Mouse (Mus musculus) left cerebral cortex, adult 2 months (tissue): ENCODE data around the gene Arfip1. TPM values are rescaled to one million over a fixed set of nuclear protein-coding genes. Genes with fewer than 3 reads are reported as not detected.
A peak's percentile ranks its signal among the peaks of the same experiment; 100 is the strongest.

ENCODE experiments used
- DNase-seq, 2 experiments: peaks; one replicate each; pipeline ENCODE4 v3.0.0; 2021 to 2022; ENCODE audit warnings: low spot score in 2 of 2, mixed read lengths in 1 of 2; ENCODE audit errors: extremely low spot score in 1 of 2
- H3K27ac ChIP-seq: fragments of 200-600 bp; 2 replicates; pipeline ENCODE4 v1.8.1; 2022
- H3K4me3 ChIP-seq: fragments of 200-600 bp; 2 replicates; pipeline ENCODE4 v1.8.1; 2022
- CTCF ChIP-seq: fragments of 200-600 bp; IDR thresholded peaks from 2 replicates; pipeline ENCODE4 v1.8.1; 2022; ENCODE audit warnings: antibody characterized with exemption, mild to moderate bottlenecking, moderate library complexity
- intact Hi-C: fragments of 180-260 bp; cut with DNase I; formaldehyde crosslinking; loops from one replicate; pipeline ENCODE4 v1.15.1; 2025
- long read RNA-seq, 2 experiments: library from polyadenylated mRNA; stranded (forward); transcript quantifications; one replicate each; pipeline ENCODE4 v2.0.0; 2021; ENCODE audit warnings: borderline mapping rate in 2 of 2
- total RNA-seq, 2 experiments: library from RNA; stranded (reverse); gene quantifications; 2 replicates each; pipeline ENCODE4 v1.2.3; 2021

Gene Arfip1
- 10 to 100 TPM; 15.3 to 16.0 TPM for total RNA-seq
- long read RNA-seq, experiment 1, transcript Arfip1-201 (8 exons, 2,799 nt), result major isoform, 9 of 22 reads
- long read RNA-seq, experiment 1, transcript Arfip1-203 (9 exons, 1,343 nt), result minor isoform, 6 of 22 reads
- long read RNA-seq, experiment 1, partial matches to known transcripts, result 0 of 22 reads
- long read RNA-seq, experiment 1, other reads (novel, unspliced or antisense), result 7 of 22 reads
- long read RNA-seq, experiment 2, transcript Arfip1-201 (8 exons, 2,799 nt), result major isoform, 16 of 21 reads
- long read RNA-seq, experiment 2, partial matches to known transcripts, result 1 of 21 reads
- long read RNA-seq, experiment 2, other reads (novel, unspliced or antisense), result 2 of 21 reads

DNA sequence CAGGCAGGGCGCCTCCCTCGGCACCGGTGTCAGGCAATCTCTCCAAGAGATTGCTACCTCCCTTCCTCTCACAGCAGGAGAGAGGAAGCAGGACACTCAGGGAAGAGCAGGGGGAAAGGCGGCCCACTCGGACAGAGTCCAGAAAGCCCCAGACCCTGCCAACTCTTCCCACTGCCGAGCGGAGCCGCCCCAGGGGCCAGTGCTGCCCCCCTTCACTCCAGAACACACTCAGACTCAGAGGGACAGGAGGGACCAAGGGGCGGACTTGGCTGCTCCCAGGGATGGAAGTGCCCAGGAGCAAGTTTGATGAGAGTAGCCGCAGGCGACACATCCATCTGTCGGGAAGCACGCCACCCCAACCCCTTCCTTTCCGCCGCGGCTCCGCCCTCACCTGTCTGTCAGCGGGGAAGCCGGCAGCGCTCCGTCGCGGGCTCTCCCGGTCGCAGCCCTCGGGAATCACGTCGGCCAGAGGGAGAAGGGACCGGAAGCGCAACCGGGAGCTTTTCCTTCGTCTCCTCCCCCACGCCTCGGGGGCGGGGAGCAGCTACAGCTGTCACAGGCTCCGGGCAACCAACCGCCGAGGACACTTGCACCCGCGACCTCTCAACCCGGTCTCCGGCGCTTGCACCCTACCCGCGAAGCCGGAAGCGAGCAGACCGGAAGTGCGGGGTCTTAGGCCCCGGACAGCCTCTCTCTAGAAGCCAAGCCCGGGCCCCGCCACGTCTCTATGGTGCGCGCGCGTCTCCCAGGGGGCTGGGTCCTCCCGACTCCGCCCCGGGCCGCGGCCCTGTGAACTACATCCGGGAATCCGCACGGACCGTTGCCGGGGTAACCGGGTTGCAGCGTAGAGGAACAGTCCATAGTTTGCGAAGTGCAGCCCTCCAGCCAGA lies at the start of gene Arfip1:
Gene Arfip1, minus strand, starts transcription at position 603 of the 890 bp plus-strand sequence.
- intact Hi-C loops, result loop anchor here (5.0 kb wide), 1 partner anchor 990 kb away; the partner anchor contains the start of gene Gatb
- H3K4me3 ChIP-seq, result peak within 1 kb of the TSS; percentile 78

DNA sequence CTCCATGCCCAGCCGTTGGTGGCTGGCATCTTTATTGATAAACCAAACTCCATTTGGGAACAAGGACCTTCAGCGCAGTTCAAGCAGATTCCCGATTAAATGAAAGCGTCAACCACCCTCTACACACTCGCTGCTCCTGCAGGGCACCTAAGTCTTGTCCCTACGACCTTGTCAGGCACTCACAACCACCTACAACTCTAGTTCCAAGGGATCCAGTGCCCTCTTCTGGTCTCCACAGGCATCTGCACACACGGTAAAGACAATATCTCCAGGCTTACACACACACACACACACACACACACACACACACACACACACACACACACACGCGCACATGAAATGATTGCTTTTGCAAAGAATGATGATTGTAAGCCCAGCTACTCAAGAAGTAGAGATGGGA lies 49.2 kb upstream of the Arfip1 start:
- H3K27ac ChIP-seq, result no peak overlapping the region
- no peak overlapping the region for H3K4me3 ChIP-seq
- no peak for TF ChIP-seq CTCF
- DNase-seq, result no peak
- intact Hi-C loops, result no loop called here

More for the DNA sequence above, at the start of gene Arfip1:
- peak within 1 kb of the TSS; percentile 88 for H3K27ac ChIP-seq
- no peak for TF ChIP-seq CTCF
- DNase-seq, result peak; percentile 93 to 94

GRCm38 (mm10) chr3:84622026-84622425 lies 39.6 kb upstream of the Arfip1 start:
- no peak overlapping the region for H3K27ac ChIP-seq
- H3K4me3 ChIP-seq, result no peak overlapping the region
- DNase-seq, result no peak
- TF ChIP-seq CTCF, result no peak
- intact Hi-C loops, result no loop called here

DNA sequence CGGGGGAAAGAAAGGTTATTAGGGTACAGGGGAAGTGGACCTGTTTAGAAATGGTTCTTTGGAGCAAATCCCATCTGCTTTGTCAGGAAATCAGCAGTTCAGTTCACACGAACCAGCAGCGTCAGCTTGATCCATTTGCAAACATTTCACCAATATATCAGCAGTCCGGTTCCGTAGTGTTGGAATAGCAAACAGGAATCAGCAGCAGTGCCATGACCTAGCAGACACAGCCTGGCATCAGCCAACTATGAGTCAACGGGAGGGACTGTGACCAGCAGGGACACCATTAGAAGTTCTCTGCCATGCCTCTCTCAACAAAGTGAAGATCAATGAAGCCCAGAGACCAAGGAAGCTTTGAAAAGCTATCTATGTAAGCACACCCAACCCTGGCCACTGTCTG lies 37.3 kb upstream of the Arfip1 start:
- Histone ChIP-seq H3K4me3 (no peak overlapping the region), H3K27ac (no peak overlapping the region)
- no peak for DNase-seq
- intact Hi-C loops, result loop anchor here (5.0 kb wide), 2 partner anchors 73 to 288 kb away; no protein-coding TSS in a partner anchor
- TF ChIP-seq CTCF, result no peak

- TF ChIP-seq CTCF, result no peak
- Histone ChIP-seq H3K4me3 (no peak overlapping the region), H3K27ac (no peak overlapping the region)
- no peak for DNase-seq
- intact Hi-C loops, result loop anchor here (5.0 kb wide), 2 partner anchors 73 to 288 kb away; no protein-coding TSS in a partner anchor
These were observed 36.6 kb upstream of the Arfip1 start for GRCm38 (mm10) chr3:84619056-84619455.

- DNase-seq, result no peak
- Histone ChIP-seq H3K4me3 (no peak overlapping the region), H3K27ac (no peak overlapping the region)
- intact Hi-C loops, result loop anchor here (5.0 kb wide), 2 partner anchors 74 to 289 kb away; no protein-coding TSS in a partner anchor
- TF ChIP-seq CTCF, result no peak
These were observed 36.2 kb upstream of the Arfip1 start for GRCm38 (mm10) chr3:84618627-84619026.

DNA sequence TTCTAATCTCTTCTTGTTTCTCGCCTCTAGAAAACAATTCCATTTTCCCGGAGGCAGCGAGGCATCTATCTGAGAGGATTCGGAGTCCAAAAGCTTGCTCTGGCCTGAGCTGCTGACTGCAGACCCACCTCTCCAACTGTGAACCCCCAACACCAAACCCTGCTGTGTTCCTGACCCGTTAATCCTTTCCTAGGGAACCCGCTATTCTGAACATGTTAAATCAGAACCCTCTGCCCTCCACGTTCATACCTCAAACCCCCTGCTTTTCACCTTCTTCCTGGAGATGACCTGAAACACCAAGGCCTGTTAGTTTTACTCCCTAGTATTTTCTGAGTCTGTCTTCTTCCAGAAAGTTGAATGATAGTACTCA lies 33.4 kb upstream of the Arfip1 start:
- Histone ChIP-seq H3K4me3 (no peak overlapping the region), H3K27ac (no peak overlapping the region)
- DNase-seq, result no peak
- no peak for TF ChIP-seq CTCF
- intact Hi-C loops, result loop anchor here (1.0 to 5.0 kb wide), 3 partner anchors 76 to 291 kb away; no protein-coding TSS in a partner anchor

DNA sequence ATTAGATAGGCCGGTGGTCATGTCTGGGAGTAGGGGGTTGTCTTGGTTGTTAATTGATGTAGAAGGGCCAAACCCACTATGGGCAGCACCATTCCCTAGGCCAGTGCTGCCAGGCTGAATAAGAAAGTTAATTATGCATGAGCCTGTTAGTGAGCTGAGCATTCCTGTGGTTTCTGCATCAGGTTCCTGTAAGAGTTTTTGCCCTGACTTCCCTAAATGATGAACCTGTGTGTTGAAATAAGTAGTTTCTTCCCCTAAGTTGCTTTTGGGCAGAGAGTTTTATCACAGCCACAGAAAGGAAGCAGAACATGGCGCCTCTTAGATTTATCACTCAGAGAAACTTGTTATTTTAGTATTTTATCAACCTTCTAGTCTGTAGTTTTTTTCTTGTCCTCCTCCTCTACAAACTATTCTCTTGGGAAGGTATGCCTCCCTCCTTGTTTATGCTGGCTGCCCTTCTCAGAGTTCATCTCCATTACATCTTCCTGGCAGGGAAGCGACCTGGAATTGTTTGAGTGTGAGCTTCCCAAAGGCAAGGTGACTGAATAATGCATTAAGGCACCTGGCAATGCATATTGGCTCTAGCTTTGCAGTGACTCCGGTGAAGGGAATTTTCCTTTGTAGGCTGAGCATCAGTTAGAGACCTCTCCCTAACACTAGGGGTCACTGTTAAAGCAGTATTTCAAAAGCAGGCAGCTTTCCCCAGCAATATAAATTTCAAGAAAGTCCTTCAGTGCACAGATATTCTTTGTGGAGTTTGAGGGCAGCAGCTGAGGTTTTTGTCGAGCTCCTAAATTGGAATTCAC lies 32.8 kb upstream of the Arfip1 start:
- intact Hi-C loops, result loop anchor here (5.0 kb wide), 2 partner anchors 77 to 292 kb away; no protein-coding TSS in a partner anchor
- DNase-seq, result no peak
- Histone ChIP-seq H3K27ac (no peak overlapping the region), H3K4me3 (no peak overlapping the region)
- peak; percentile 82 for TF ChIP-seq CTCF

- Histone ChIP-seq H3K4me3 (no peak overlapping the region), H3K27ac (no peak overlapping the region)
- intact Hi-C loops, result no loop called here
- DNase-seq, result no peak
- TF ChIP-seq CTCF, result no peak
These were observed 27.8 kb upstream of the Arfip1 start for GRCm38 (mm10) chr3:84610183-84610710.

GRCm38 (mm10) chr3:84603212-84603611 lies 20.8 kb upstream of the Arfip1 start:
- TF ChIP-seq CTCF, result no peak
- no peak overlapping the region for H3K27ac ChIP-seq
- intact Hi-C loops, result no loop called here

DNA sequence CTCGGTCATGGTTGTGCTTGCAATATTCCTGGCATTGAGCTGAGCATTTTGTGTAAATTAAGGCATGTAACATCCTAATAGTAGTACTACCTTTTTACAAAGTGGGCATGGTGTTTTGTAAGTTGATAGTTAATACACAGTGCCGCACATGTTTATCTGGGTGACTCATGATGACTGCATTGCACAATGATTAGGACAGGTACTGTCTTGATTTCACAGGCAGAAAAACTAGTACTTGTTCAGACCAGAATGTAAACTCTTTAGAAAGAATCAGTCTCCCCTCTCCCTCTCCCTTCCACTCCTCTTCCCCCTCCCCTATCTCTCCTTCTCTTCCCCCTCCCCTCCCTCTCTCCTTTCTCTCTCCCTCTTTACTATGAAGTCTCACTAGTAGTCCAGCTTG lies 20.3 kb upstream of the Arfip1 start:
- intact Hi-C loops, result no loop called here
- no peak for TF ChIP-seq CTCF
- Histone ChIP-seq H3K27ac (no peak overlapping the region), H3K4me3 (no peak overlapping the region)
- DNase-seq, result no peak

More at GRCm38 (mm10) chr3:84603212-84603611, 20.8 kb upstream of the Arfip1 start:
- H3K4me3 ChIP-seq, result no peak overlapping the region
- DNase-seq, result no peak
